Mouse (Mus musculus) brain, embryonic 14.5 days (tissue): ENCODE data around the gene Maml2.

Source experiments
- CTCF ChIP-seq: fragments of 200-500 bp; IDR thresholded peaks from 2 replicates; pipeline ENCODE4 v1.5.1; 2012; ENCODE audit warnings: inconsistent platforms, mild to moderate bottlenecking, moderate library complexity, borderline replicate concordance; ENCODE audit not compliant: insufficient read depth, insufficient read length; ENCODE audit errors: extremely low read depth
- POLR2A ChIP-seq: fragments of 200-500 bp; IDR thresholded peaks from 2 replicates; pipeline ENCODE4 v1.6.1; 2012; ENCODE audit warnings: mild to moderate bottlenecking, inconsistent platforms, borderline replicate concordance; ENCODE audit not compliant: poor library complexity, insufficient read depth, insufficient read length, severe bottlenecking; ENCODE audit errors: extremely low read depth

DNA sequence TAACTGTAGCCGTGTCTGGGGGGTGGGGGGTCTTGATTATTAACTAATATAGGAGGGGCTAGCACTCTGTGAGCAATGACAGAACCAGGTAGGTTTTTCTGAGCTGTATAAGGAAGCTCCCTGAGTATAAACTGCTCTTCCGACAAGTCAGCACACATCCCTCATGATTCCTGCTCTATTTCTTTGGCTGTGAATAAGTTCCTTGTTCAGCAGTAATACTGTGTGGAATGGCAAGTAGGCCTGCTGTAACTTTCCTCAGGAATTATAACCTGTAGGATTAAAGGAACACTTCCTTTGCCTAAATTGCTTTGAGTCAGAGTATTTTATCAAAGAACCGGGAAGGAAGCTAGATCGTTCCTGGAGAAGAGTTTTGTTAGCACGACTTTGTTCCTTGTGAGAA, 283.4 kb downstream of the Maml2 start:
- TF ChIP-seq POLR2A (no peak), CTCF (no peak)
